28 mouse cellular contexts compared by ENCODE assay signal in the genomic region with DNA sequence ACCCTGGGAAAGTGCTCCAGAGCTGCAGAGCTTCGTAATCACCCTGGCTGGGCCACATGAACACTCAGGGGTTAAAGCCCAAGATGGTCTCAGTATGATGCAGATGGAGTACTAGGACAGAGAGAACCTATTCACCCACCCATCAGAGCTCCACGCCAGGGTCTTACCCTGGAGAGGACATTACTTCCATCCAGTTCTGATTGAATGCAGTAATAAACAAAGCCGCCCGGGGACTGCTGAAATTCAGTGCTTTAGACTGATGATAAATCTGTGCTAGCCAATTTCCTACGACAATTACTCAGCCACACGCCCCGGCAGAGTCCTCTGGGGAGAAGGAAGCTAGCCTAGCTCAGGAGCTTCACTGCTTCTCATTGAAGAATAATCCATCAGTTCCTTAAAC. TPM values are rescaled to one million over a fixed set of nuclear protein-coding genes. Genes with fewer than 3 reads are reported as not detected.
DNase-seq lines count a peak whose midpoint lies in the region; ATAC-seq lines count a peak whose summit lies in the region.
"Had no signal": no experiment of that assay in that cellular context is flagged by ENCODE, and none has a peak within 500 bp of the region (broad histone marks: within the 10 kb centered on the region; RNA-seq: fewer than 3 reads in every experiment).

No protein-coding gene starts in this region.

- no peaks in the 10 kb centered on the region for H3K36me3 ChIP-seq in kidney, embryonic 16.5 days (ENCODE audit: insufficient read depth, low read length)
- H3K36me3 ChIP-seq in hindbrain, embryonic 12.5 days: no peaks in the 10 kb centered on the region
- no peaks in the 10 kb centered on the region for H3K36me3 ChIP-seq in neural tube, embryonic 12.5 days
- H3K36me3 ChIP-seq: embryonic facial prominence, embryonic 15.5 days; heart, embryonic 10.5 days; midbrain, embryonic 13.5 days had no signal

- H3K4me3 ChIP-seq in kidney, embryonic 16.5 days (ENCODE audit: low read length): no peak overlapping the region
- no peak overlapping the region for H3K4me3 ChIP-seq in hindbrain, embryonic 12.5 days
- no peak overlapping the region for H3K4me3 ChIP-seq in neural tube, embryonic 12.5 days
- H3K4me3 ChIP-seq: embryonic facial prominence, embryonic 15.5 days; heart, embryonic 10.5 days; left cerebral cortex, adult 2 months; midbrain, embryonic 13.5 days had no signal

- DNase-seq in embryo, embryonic 11 days: peak; percentile 23
- DNase-seq in embryo, embryonic 10.5 days (ENCODE audit: low spot score): no peak
- DNase-seq in kidney, postnatal 10 days: peak; percentile 27
- no peak for DNase-seq in yolk sac, embryonic 10.5 days (ENCODE audit: low spot score)
- no peak for DNase-seq in heart, postnatal 10 days
- DNase-seq: adrenal gland, adult 2 months; cerebellum, adult 11 months; cerebellum, postnatal 10 days; heart, postnatal 14 days; kidney, adult 9 months; left cerebral cortex, postnatal 4 days; liver; right cerebral cortex, postnatal 14 days; thymus, postnatal 36 days had no signal

- 43% methylated on average over 7 of the region's 7 CpGs for WGBS in kidney, embryonic 16.5 days
- WGBS in hindbrain, embryonic 12.5 days: 61% methylated on average over 7 of the region's 7 CpGs
- WGBS in neural tube, embryonic 12.5 days: 54% methylated on average over 7 of the region's 7 CpGs

- no peak overlapping the region for H3K27ac ChIP-seq in kidney, embryonic 16.5 days (ENCODE audit: low read length)
- peak overlapping the region; percentile 62; the same call in 1 of the 2 replicates for H3K27ac ChIP-seq in hindbrain, embryonic 12.5 days
- no peak overlapping the region for H3K27ac ChIP-seq in neural tube, embryonic 12.5 days
- H3K27ac ChIP-seq: embryonic facial prominence, embryonic 15.5 days; heart, embryonic 10.5 days; left cerebral cortex, adult 2 months; midbrain, embryonic 13.5 days had no signal

- no peak for ATAC-seq in kidney, embryonic 16.5 days (ENCODE audit: low FRiP score, low TSS enrichment)
- 0 out of 2 replicates have a peak, but pooled peaks have one; percentile 33 for ATAC-seq in hindbrain, embryonic 12.5 days (ENCODE audit: low FRiP score)
- peak; percentile 65 for ATAC-seq in neural tube, embryonic 12.5 days (ENCODE audit: low FRiP score, low read depth)
- ATAC-seq: inflammation-experienced regulatory T-cells, adult 6 months; lung, postnatal 0 days; midbrain, embryonic 13.5 days had no signal

- no peak overlapping the region for H3K4me2 ChIP-seq in kidney, embryonic 16.5 days (replicated peaks; ENCODE audit: low read depth, low read length)
- no peak overlapping the region for H3K4me2 ChIP-seq in hindbrain, embryonic 12.5 days (replicated peaks)
- no peak overlapping the region for H3K4me2 ChIP-seq in neural tube, embryonic 12.5 days (replicated peaks)
- H3K4me2 ChIP-seq: embryonic facial prominence, embryonic 15.5 days; midbrain, embryonic 13.5 days had no signal

- no peaks in the 10 kb centered on the region for H3K9me3 ChIP-seq in kidney, embryonic 16.5 days (ENCODE audit: low read length)
- H3K9me3 ChIP-seq in hindbrain, embryonic 12.5 days (replicated peaks): no peaks in the 10 kb centered on the region
- no peaks in the 10 kb centered on the region for H3K9me3 ChIP-seq in neural tube, embryonic 12.5 days
- H3K9me3 ChIP-seq: embryonic facial prominence, embryonic 15.5 days; heart, embryonic 10.5 days; midbrain, embryonic 13.5 days had no signal

- intact Hi-C loops in heart, postnatal 10 days (cut with DNase I): no loop called here

- no peak overlapping the region for H3K9ac ChIP-seq in kidney, embryonic 16.5 days (replicated peaks; ENCODE audit: low read length)
- no peak overlapping the region for H3K9ac ChIP-seq in hindbrain, embryonic 12.5 days
- H3K9ac ChIP-seq in neural tube, embryonic 12.5 days: no peak overlapping the region
- H3K9ac ChIP-seq: embryonic facial prominence, embryonic 15.5 days; midbrain, embryonic 13.5 days had no signal

- H3K27me3 ChIP-seq in kidney, embryonic 16.5 days (ENCODE audit: insufficient read depth, low read length): no peaks in the 10 kb centered on the region
- H3K27me3 ChIP-seq in hindbrain, embryonic 12.5 days: no peaks in the 10 kb centered on the region
- H3K27me3 ChIP-seq in neural tube, embryonic 12.5 days (replicated peaks): no peaks in the 10 kb centered on the region
- H3K27me3 ChIP-seq: embryonic facial prominence, embryonic 15.5 days; midbrain, embryonic 13.5 days had no signal

- no peaks in the 10 kb centered on the region for H3K4me1 ChIP-seq in kidney, embryonic 16.5 days (ENCODE audit: insufficient read depth, low read length)
- H3K4me1 ChIP-seq in hindbrain, embryonic 12.5 days: peaks cover 16% of the 10 kb centered on the region
- peaks cover 21% of the 10 kb centered on the region for H3K4me1 ChIP-seq in neural tube, embryonic 12.5 days

RNA-seq across cellular contexts. Expression of gene Prok1, which starts 17.2 kb away (rescaled TPM):
- polyA plus RNA-seq in kidney, embryonic 16.5 days (2015; fragmentation: Nextera tagmentation; extraction: Ambion mirVana): 0.14 TPM in 1 of 2 replicates, not detected in the other
- not detected in 2 replicates for polyA plus RNA-seq in hindbrain, embryonic 12.5 days (2016; fragmentation: Nextera tagmentation; extraction: Ambion mirVana)
- polyA plus RNA-seq in neural tube, embryonic 12.5 days (2016; fragmentation: Nextera tagmentation; extraction: Ambion mirVana): not detected in 2 replicates
- not detected for total RNA-seq in heart, postnatal 10 days (2021)
- total RNA-seq: gastrocnemius, postnatal 36 days; heart, postnatal 14 days; left cerebral cortex, adult 2 months; left cerebral cortex, postnatal 4 days had no signal
- polyA plus RNA-seq: adrenal gland, adult 2 months; embryonic facial prominence, embryonic 15.5 days; heart, embryonic 10.5 days; lung, postnatal 0 days; midbrain, embryonic 13.5 days; spleen, adult 2 months; stomach, embryonic 14.5 days had no signal

RNA-seq across cellular contexts. Expression of gene Lamtor5, which starts 21.9 kb away (rescaled TPM):
- 204 and 224 TPM in 2 replicates for polyA plus RNA-seq in kidney, embryonic 16.5 days (2015; fragmentation: Nextera tagmentation; extraction: Ambion mirVana)
- 157 and 177 TPM in 2 replicates for polyA plus RNA-seq in hindbrain, embryonic 12.5 days (2016; fragmentation: Nextera tagmentation; extraction: Ambion mirVana)
- polyA plus RNA-seq in neural tube, embryonic 12.5 days (2016; fragmentation: Nextera tagmentation; extraction: Ambion mirVana): 182 and 190 TPM in 2 replicates
- total RNA-seq in heart, postnatal 10 days (2021): 10 to 100 TPM; 74.0 to 74.6 TPM

RNA-seq across cellular contexts. Expression of gene A630076J17Rik, which starts 26.3 kb away (rescaled TPM):
- not detected in 2 replicates for polyA plus RNA-seq in kidney, embryonic 16.5 days (2015; fragmentation: Nextera tagmentation; extraction: Ambion mirVana)
- polyA plus RNA-seq in hindbrain, embryonic 12.5 days (2016; fragmentation: Nextera tagmentation; extraction: Ambion mirVana): not detected in 2 replicates
- polyA plus RNA-seq in neural tube, embryonic 12.5 days (2016; fragmentation: Nextera tagmentation; extraction: Ambion mirVana): not detected in 2 replicates
- total RNA-seq in heart, postnatal 10 days (2021): not detected
- total RNA-seq: adrenal gland, adult 2 months; gastrocnemius, postnatal 36 days; heart, postnatal 14 days; layer of hippocampus, adult 8-10 months; left cerebral cortex, adult 2 months; left cerebral cortex, postnatal 4 days had no signal
- polyA plus RNA-seq: adrenal gland, adult 2 months; embryonic facial prominence, embryonic 15.5 days; heart, embryonic 10.5 days; liver, embryonic 16.5 days; lung, postnatal 0 days; midbrain, embryonic 13.5 days; spleen, adult 2 months had no signal

RNA-seq across cellular contexts. Expression of gene Slc16a4, which starts 34.3 kb away (rescaled TPM):
- 13.4 and 13.6 TPM in 2 replicates for polyA plus RNA-seq in kidney, embryonic 16.5 days (2015; fragmentation: Nextera tagmentation; extraction: Ambion mirVana)
- 5.4 and 5.5 TPM in 2 replicates for polyA plus RNA-seq in hindbrain, embryonic 12.5 days (2016; fragmentation: Nextera tagmentation; extraction: Ambion mirVana)
- 2.1 and 2.6 TPM in 2 replicates for polyA plus RNA-seq in neural tube, embryonic 12.5 days (2016; fragmentation: Nextera tagmentation; extraction: Ambion mirVana)
- under 1 TPM; 0.45 to 0.48 TPM for total RNA-seq in heart, postnatal 10 days (2021)

RNA-seq across cellular contexts. Expression of gene Cym, which starts 35.2 kb away (rescaled TPM):
- polyA plus RNA-seq in kidney, embryonic 16.5 days (2015; fragmentation: Nextera tagmentation; extraction: Ambion mirVana): 0.89 TPM in 1 of 2 replicates, not detected in the other
- polyA plus RNA-seq in hindbrain, embryonic 12.5 days (2016; fragmentation: Nextera tagmentation; extraction: Ambion mirVana): not detected in 2 replicates
- not detected in 2 replicates for polyA plus RNA-seq in neural tube, embryonic 12.5 days (2016; fragmentation: Nextera tagmentation; extraction: Ambion mirVana)
- total RNA-seq in heart, postnatal 10 days (2021): not detected
- total RNA-seq: gastrocnemius, postnatal 36 days; heart, postnatal 14 days; left cerebral cortex, adult 2 months; left cerebral cortex, postnatal 4 days had no signal
- polyA plus RNA-seq: heart, embryonic 10.5 days had no signal

Comparison
In these comparisons a context has a peak if more than half of its experiments do, and no peak if none do; other contexts are left out.
1. DNase-seq: peak in embryo, embryonic 11 days (single experiment) and kidney, postnatal 10 days (single experiment); none in embryo, embryonic 10.5 days (single experiment), yolk sac, embryonic 10.5 days (single experiment) and heart, postnatal 10 days (0 of 2).